Mouse (Mus musculus): ENCODE data around the gene Habp4. TPM values are rescaled to one million over a fixed set of nuclear protein-coding genes. Genes with fewer than 3 reads are reported as not detected.

The Habp4 gene
- polyA plus RNA-seq, 1 experiment from 2014 or later: 10.0 TPM

DNA sequence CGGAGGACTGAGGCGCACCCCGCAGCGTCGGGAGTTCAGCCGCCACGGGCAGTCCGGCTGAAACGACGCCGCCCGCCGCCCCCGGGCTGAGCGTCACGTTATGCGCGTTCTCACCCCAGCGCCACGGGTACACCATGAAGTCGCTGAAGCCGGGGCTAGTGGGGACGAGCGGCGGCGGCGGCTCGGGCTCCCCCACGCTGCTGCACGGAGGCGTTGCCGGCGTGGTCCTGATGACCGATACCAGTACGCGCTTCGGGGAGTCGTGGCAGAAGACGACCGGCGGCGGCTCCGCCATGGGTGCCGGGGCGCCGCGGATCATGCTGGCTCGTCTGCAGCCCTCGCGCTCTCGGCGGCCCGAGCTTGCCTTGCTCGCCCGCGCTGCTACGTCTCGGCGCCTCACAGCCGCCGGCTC lies 8.9 kb upstream of the Habp4 start:
- no peaks in the 10 kb centered on the region for H3K9me3 ChIP-seq (replicated peaks)
- H3K4me3 ChIP-seq (replicated peaks): peak overlapping the region; percentile 93
- H3K9ac ChIP-seq: peak overlapping the region; percentile 97
- WGBS (ENCODE audit: insufficient replicate concordance): under 1% methylated on average over 61 of the region's 61 CpGs
- ATAC-seq (ENCODE audit: insufficient read depth): peak; percentile 8
- H3K4me2 ChIP-seq: peak overlapping the region; percentile 98
- H3K27me3 ChIP-seq: peaks cover 16% of the 10 kb centered on the region
- H3K27ac ChIP-seq (replicated peaks): peak overlapping the region; percentile 98
- H3K36me3 ChIP-seq (replicated peaks): peaks cover 16% of the 10 kb centered on the region
- H3K4me1 ChIP-seq (replicated peaks): peaks cover 45% of the 10 kb centered on the region

DNA sequence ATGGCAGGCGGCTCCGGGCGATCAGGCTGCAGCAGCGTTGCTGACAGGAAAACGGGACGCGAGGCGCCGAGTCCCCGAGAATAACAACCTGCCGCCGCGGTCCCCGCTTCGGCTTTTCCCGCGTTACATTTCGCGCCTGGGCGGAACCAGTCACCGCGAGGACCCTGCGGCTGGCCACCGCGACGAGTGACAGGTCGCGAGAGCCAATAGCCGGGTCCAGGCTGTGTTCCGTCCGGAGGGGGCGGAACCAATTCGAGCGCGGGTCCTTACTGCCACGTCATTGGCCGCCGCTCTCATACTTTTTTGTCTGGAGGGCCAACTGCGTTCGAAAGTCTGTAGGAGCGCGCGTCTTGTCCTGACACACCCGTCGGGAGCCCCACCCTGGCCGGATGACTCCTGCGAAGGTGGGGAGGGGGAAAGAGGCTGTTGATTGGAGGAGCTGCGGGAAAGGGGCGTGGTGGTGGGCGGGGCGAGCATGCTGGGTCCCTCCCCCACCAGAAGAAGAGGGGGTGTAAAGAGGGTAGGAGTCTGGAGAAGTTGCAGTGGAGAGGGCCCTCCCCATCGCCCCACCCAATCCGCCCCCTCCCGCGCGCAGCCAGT lies 8.4 kb upstream of the Habp4 start, which contains the start of gene Zfp367:
TSS of gene Zfp367 (minus strand) at position 120 of the 600 bp plus-strand sequence.
- H3K9me3 ChIP-seq (replicated peaks): no peaks in the 10 kb centered on the region
- H3K4me1 ChIP-seq (replicated peaks): peaks cover 45% of the 10 kb centered on the region
- under 1% methylated on average over 56 of the region's 56 CpGs for WGBS (ENCODE audit: insufficient replicate concordance)
- peak within 1 kb of the TSS; percentile 98 for H3K27ac ChIP-seq (replicated peaks)
- H3K4me2 ChIP-seq: peak within 1 kb of the TSS; percentile 98
- peak; percentile 92 for ATAC-seq (ENCODE audit: insufficient read depth)
- H3K27me3 ChIP-seq: peaks cover 21% of the 10 kb centered on the region
- H3K9ac ChIP-seq: peak within 1 kb of the TSS; percentile 97
- peaks cover 16% of the 10 kb centered on the region for H3K36me3 ChIP-seq (replicated peaks)
- peak within 1 kb of the TSS; percentile 93 for H3K4me3 ChIP-seq (replicated peaks)

DNA sequence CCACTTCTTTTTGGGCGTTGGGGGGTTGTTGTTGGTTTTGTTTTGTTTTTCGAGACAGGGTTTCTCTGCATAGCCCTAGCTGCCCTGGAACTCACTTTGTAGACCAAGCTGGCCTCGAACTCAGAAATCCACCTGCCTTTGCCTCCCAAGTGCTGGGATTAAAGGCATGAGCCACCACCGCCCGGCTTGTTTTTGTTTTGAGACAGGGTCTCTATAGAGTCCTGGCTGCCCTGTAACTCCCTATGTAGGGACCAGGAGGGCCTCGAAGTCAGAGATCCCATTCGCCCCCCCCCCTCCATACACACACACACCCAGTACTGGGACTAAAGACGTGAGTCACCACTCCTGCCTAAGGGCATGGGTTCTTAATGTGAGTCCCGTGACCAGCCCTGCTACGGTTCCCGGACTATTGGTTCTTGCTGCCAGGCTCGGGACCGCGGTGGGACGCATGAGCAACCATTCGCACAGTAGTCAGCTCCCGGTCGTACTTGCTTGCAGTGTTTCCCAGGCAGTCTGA lies 7.8 kb upstream of the Habp4 start:
- Histone ChIP-seq H3K4me2 (peak overlapping the region; percentile 98), H3K4me1 (replicated peaks) (peaks cover 42% of the 10 kb centered on the region), H3K9me3 (replicated peaks) (no peaks in the 10 kb centered on the region), H3K9ac (peak overlapping the region; percentile 60), H3K27me3 (peaks cover 24% of the 10 kb centered on the region), H3K36me3 (replicated peaks) (peaks cover 16% of the 10 kb centered on the region), H3K4me3 (replicated peaks) (peak overlapping the region; percentile 93), H3K27ac (replicated peaks) (peak overlapping the region; percentile 98)
- ATAC-seq (ENCODE audit: insufficient read depth): peak; percentile 10
- under 1% methylated on average over 18 of the region's 18 CpGs for WGBS (ENCODE audit: insufficient replicate concordance)

DNA sequence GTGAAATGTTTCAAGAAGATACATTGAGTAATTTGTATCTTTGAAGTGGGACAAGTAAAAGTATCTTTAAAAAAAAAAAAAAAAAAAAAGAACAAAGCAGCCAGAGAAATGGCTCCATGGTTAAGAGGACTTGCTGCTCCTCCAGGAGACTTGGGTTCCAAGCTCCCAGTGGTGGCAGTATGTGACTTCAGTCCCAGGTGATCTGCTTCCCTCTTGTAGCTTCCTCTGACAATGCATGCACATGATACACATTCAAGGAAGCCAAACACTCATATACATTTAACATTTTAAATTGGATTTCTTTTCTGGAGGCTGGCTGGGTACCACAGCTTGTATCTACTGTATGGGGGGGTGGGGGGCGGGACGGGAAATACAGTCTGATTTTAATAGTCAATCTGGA lies 7.0 kb upstream of the Habp4 start:
- no peaks in the 10 kb centered on the region for H3K9me3 ChIP-seq (replicated peaks)
- H3K36me3 ChIP-seq (replicated peaks): peaks cover 11% of the 10 kb centered on the region
- ATAC-seq (ENCODE audit: insufficient read depth): no peak
- H3K27me3 ChIP-seq: peaks cover 30% of the 10 kb centered on the region
- no peak overlapping the region; the same call in none of the 2 replicates for H3K4me2 ChIP-seq
- H3K9ac ChIP-seq: no peak overlapping the region
- peaks cover 36% of the 10 kb centered on the region for H3K4me1 ChIP-seq (replicated peaks)
- no peak overlapping the region for H3K27ac ChIP-seq (replicated peaks)
- no peak overlapping the region for H3K4me3 ChIP-seq (replicated peaks)
- 71% methylated on average over 2 of the region's 2 CpGs for WGBS (ENCODE audit: insufficient replicate concordance)

DNA sequence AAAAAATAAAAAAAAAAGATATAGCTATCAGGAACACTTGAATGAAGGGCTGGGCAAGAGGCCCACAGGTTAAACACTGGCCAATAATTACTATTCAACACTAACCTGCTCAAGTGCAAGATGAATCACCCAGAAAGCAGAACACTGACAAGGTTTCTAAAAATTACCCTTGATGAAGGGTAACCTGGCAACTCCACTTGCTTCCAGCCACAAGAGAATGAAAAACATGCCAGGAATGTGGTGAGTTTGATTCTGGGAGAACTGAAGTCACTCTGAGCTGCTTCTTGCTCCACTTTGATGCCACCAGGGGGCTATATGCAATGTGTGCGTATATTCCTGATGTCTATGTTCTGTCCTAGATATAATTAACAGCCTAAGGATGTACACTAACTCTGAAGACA lies 6.5 kb upstream of the Habp4 start:
- no peak overlapping the region for H3K9ac ChIP-seq
- H3K4me2 ChIP-seq: no peak overlapping the region
- H3K4me1 ChIP-seq (replicated peaks): peaks cover 31% of the 10 kb centered on the region
- no peak overlapping the region for H3K4me3 ChIP-seq (replicated peaks)
- no peak overlapping the region for H3K27ac ChIP-seq (replicated peaks)
- no peaks in the 10 kb centered on the region for H3K9me3 ChIP-seq (replicated peaks)
- 58% methylated on average over 1 of the region's 1 CpGs for WGBS (ENCODE audit: insufficient replicate concordance)
- peaks cover 6% of the 10 kb centered on the region for H3K36me3 ChIP-seq (replicated peaks)
- no peak for ATAC-seq (ENCODE audit: insufficient read depth)
- peaks cover 35% of the 10 kb centered on the region for H3K27me3 ChIP-seq

DNA sequence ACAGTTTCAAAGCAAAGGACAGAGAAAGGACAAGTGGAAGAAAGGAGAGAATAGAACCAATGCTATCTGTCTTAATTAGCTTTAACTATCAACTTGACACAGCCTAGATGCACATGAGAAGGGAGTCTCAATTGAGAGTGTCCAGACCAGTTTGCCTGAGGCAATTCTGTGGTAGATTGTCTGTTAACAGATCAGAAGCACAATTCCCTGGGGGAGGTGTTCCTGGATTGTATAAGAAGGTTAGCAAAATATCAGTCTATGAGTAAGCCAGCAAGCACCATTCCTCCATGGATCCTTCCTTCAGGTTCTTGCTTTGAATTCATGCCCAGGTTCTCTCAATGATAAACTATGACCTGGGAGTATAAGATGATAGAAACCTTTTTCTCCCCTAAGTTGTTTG lies 4.7 kb upstream of the Habp4 start:
- Histone ChIP-seq H3K36me3 (replicated peaks) (no peaks in the 10 kb centered on the region), H3K4me2 (no peak overlapping the region), H3K4me3 (replicated peaks) (no peak overlapping the region), H3K9me3 (replicated peaks) (no peaks in the 10 kb centered on the region), H3K4me1 (replicated peaks) (peaks cover 31% of the 10 kb centered on the region), H3K9ac (no peak overlapping the region), H3K27me3 (peaks cover 40% of the 10 kb centered on the region), H3K27ac (replicated peaks) (no peak overlapping the region)
- no peak for ATAC-seq (ENCODE audit: insufficient read depth)

DNA sequence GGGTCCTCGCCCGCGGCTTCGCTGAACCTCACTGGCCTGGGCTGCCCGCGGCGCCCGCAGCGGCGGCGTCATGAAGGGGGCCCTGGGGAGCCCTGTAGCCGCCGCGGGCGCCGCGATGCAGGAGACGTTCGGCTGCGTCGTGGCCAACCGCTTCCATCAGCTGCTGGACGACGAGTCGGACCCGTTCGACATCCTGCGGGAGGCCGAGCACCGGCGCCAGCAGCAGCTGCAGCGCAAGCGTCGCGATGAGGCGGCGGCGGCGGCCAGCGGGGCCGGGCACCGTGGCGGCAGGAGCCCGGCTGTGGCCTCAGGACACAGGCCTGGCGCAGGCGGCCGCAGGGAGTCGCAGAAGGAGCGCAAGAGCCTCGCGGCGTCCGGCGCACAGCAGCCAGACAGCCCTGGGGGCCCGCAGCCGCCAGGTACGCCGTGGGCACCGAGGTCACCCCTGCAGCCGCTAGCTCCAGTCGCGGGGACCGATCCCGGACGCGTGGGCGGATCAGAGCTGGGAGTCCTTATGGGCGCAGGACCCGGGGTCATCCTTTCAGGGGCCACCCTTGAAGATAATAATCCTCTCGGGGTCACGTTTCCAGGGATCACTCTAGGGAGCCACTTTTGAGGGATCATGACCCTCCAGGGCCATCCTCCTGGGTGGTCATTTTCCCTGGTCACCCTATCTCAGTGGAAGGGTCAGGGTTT lies 440 bp downstream of the Habp4 start:
- ATAC-seq (ENCODE audit: insufficient read depth): peak; percentile 69
- peak overlapping the region; percentile 81 for H3K4me3 ChIP-seq (replicated peaks)
- H3K27me3 ChIP-seq: peaks cover 44% of the 10 kb centered on the region
- peak overlapping the region; percentile 83 for H3K9ac ChIP-seq
- no peaks in the 10 kb centered on the region for H3K36me3 ChIP-seq (replicated peaks)
- no peaks in the 10 kb centered on the region for H3K9me3 ChIP-seq (replicated peaks)
- peaks cover 28% of the 10 kb centered on the region for H3K4me1 ChIP-seq (replicated peaks)
- WGBS (ENCODE audit: insufficient replicate concordance): under 1% methylated on average over 71 of the region's 71 CpGs
- peak overlapping the region; percentile 100 for H3K4me2 ChIP-seq
- H3K27ac ChIP-seq (replicated peaks): peak overlapping the region; percentile 78

DNA sequence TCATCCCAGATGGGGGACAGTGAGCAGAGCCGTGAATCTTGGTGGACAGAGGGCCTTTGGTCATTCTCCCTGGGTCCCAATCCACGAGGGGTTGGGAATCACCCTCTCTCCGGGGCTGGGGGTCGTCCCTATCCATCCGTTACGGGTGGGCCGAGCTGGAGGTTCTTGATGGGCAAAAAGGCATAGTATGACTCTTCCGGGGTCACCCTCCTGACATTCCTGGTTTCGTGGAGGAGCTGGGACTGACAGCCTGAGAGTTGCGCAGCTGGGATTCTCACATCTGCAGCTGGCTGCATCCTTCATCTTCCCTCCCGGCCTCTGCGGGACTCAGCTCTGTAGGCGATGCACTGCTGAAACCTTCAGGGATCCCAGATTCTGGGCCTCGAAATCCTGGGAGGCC lies 1.0 kb downstream of the Habp4 start:
- peak overlapping the region; percentile 81 for H3K4me3 ChIP-seq (replicated peaks)
- H3K4me1 ChIP-seq (replicated peaks): peaks cover 28% of the 10 kb centered on the region
- no peak for ATAC-seq (ENCODE audit: insufficient read depth)
- H3K36me3 ChIP-seq (replicated peaks): no peaks in the 10 kb centered on the region
- peak overlapping the region; percentile 83 for H3K9ac ChIP-seq
- no peaks in the 10 kb centered on the region for H3K9me3 ChIP-seq (replicated peaks)
- peak overlapping the region; percentile 100 for H3K4me2 ChIP-seq
- WGBS (ENCODE audit: insufficient replicate concordance): 15% methylated on average over 14 of the region's 14 CpGs
- H3K27ac ChIP-seq (replicated peaks): no peak overlapping the region
- peaks cover 39% of the 10 kb centered on the region for H3K27me3 ChIP-seq

DNA sequence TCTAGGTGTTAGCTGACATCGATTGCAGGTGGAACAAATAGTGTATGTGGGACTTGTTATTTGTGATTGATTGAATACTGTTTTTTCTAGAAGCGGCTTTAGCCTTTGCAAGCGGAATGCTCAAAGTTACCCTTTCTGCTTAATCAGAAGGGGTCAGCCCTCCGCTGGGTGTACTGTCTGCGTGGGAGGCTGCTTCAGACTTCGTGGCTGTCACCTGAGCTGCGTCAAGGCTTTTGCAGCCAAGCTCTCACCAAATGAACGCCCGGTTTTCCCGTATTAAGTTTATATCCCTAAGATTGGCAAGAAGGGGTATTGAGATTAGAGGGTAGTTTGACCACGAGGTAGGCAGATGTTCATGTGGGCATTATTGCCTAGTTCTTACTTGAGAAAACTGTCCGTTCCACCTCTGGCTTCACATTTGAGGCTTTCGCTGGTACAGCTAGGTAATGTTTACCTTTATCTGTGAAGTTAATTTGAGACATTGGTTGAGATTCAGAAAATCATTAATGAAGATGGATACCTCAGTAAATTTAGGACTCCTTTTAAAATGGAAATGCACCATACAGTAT lies 1.6 kb downstream of the Habp4 start:
- Histone ChIP-seq H3K27ac (replicated peaks) (no peak overlapping the region), H3K4me2 (peak overlapping the region; percentile 100), H3K9me3 (replicated peaks) (no peaks in the 10 kb centered on the region), H3K4me3 (replicated peaks) (peak overlapping the region; percentile 81), H3K36me3 (replicated peaks) (no peaks in the 10 kb centered on the region), H3K27me3 (peaks cover 33% of the 10 kb centered on the region), H3K9ac (peak overlapping the region; percentile 83; the same call in 1 of the 2 replicates), H3K4me1 (replicated peaks) (peaks cover 28% of the 10 kb centered on the region)
- 52% methylated on average over 13 of the region's 13 CpGs for WGBS (ENCODE audit: insufficient replicate concordance)
- no peak for ATAC-seq (ENCODE audit: insufficient read depth)

DNA sequence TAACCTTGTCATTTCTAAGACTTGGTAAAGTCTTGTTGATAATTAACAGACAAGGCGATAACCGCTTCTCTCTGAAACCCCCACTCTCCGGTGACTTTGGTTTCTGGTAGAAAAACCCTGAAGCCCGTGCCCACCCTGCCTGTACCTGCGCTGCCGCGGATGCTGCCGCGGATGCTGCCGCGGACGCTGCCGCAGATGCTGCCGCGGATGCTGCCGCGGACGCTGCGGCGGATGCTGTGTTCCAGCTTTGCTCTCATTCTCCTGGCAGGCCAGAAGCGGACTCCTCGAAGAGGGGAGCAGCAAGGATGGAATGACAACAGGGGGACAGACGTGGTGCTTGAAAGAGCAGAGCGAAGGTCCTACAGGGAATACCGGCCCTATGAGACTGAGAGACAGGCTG lies 8.1 kb downstream of the Habp4 start:
- no peaks in the 10 kb centered on the region for H3K27me3 ChIP-seq
- no peak overlapping the region for H3K9ac ChIP-seq
- no peak overlapping the region for H3K27ac ChIP-seq (replicated peaks)
- WGBS (ENCODE audit: insufficient replicate concordance): 86% methylated on average over 25 of the region's 25 CpGs
- H3K4me1 ChIP-seq (replicated peaks): 0 out of 2 replicates have a peak, but pooled peaks cover 2% of the 10 kb centered on the region
- H3K4me2 ChIP-seq: no peak overlapping the region
- H3K4me3 ChIP-seq (replicated peaks): no peak overlapping the region
- H3K36me3 ChIP-seq (replicated peaks): peaks cover 15% of the 10 kb centered on the region; the same call in 1 of the 2 replicates
- H3K9me3 ChIP-seq (replicated peaks): no peaks in the 10 kb centered on the region
- no peak for ATAC-seq (ENCODE audit: insufficient read depth)

DNA sequence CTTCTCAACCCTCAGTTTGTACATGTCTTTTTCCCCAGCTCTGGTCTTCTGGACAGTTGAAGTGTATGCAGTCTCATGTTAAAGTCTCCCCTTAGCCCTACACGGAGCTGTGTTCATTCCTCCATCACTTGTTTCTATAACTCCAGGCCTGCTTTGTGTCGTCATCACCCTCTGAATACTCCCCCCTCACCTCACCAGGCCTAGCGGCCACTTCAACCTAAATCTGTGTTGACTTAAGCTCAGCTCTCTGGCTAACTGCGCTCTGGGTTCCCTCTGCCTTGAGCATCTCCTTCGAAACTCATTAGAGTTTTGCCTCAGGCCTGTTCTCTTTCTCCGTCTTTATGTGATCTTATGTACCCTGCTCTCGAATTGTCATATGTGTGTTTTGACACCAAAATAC lies 16.4 kb downstream of the Habp4 start:
- Histone ChIP-seq H3K4me2 (no peak overlapping the region), H3K4me3 (replicated peaks) (no peak overlapping the region), H3K4me1 (replicated peaks) (peaks cover 5% of the 10 kb centered on the region; the same call in 1 of the 2 replicates), H3K36me3 (replicated peaks) (peaks cover 3% of the 10 kb centered on the region; the same call in 1 of the 2 replicates), H3K9ac (no peak overlapping the region), H3K27me3 (no peaks in the 10 kb centered on the region), H3K9me3 (replicated peaks) (no peaks in the 10 kb centered on the region), H3K27ac (replicated peaks) (no peak overlapping the region)
- 58% methylated on average over 7 of the region's 7 CpGs for whole genome bisulfite sequencing (ENCODE audit: insufficient replicate concordance)
- ATAC-seq (ENCODE audit: insufficient read depth): no peak

Measured in liver, embryonic 15.5 days (tissue).